Mouse (Mus musculus): ENCODE results near the gene Smad6. TPM values are rescaled to one million over a fixed set of nuclear protein-coding genes. Genes with fewer than 3 reads are reported as not detected.

Smad6 gene
- total RNA-seq, 1 experiment, result 8.7 TPM

DNA sequence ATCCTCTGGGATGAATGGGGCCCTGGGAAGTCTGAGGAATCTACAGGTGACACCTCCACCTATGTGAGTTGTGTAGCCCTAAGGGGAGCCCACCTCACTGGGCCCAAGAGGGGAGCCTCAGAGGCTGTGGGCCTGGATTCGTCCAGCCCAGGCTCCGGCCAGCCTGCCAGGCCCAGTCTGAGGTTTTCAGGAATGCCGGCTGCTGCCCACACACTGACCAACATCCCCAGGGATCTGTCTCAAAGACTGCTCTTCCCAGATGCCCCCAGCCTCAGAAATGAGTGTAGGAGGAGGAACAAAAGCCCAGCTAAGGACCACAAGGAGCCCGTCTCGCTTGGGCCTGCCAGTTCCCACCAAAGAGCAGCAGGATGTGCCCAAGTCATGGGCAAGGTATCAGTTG lies 45.9 kb upstream of the Smad6 start:
- H3K9me3 ChIP-seq (ENCODE audit: control insufficient read depth, insufficient read depth, low read depth, low read length), result no peaks in the 10 kb centered on the region
- no peak overlapping the region for H3K9ac ChIP-seq (ENCODE audit: insufficient read depth, low read depth, low read length, poor library complexity, severe bottlenecking)
- no peaks in the 10 kb centered on the region for H3K36me3 ChIP-seq (ENCODE audit: control insufficient read depth, insufficient read depth, low read length, poor library complexity, severe bottlenecking)
- no peak overlapping the region for H3K4me3 ChIP-seq (ENCODE audit: insufficient read depth in 1 of 2, low read depth in 1 of 2, low read length in 2 of 2, poor library complexity in 1 of 2, severe bottlenecking in 1 of 2)
- TF ChIP-seq ZC3H11A (IDR thresholded peaks at IDR 0.05; ENCODE audit: borderline replicate concordance, low read depth, low read length) (no peak), ZNF384 (IDR thresholded peaks at IDR 0.05; ENCODE audit: low read depth, low read length) (no peak), MAFK (IDR thresholded peaks at IDR 0.05; ENCODE audit: insufficient read depth, low read depth, low read length) (no peak), CHD2 (IDR thresholded peaks at IDR 0.05; ENCODE audit: low read depth, low read length) (no peak), HCFC1 (IDR thresholded peaks at IDR 0.05; ENCODE audit: borderline replicate concordance, insufficient read depth, low read length) (no peak)
- no peak overlapping the region for H3K27ac ChIP-seq (ENCODE audit: insufficient read depth, low read depth, low read length, poor library complexity, severe bottlenecking)
- DNase-seq (ENCODE audit: low read depth, low spot score), result no peak
- in situ Hi-C loops (cut with MboI; ENCODE audit: low sequenced_read_pairs in 2 of 2, unreplicated experiment in 2 of 2), result no loop called here
- no peaks in the 10 kb centered on the region for H3K4me1 ChIP-seq (ENCODE audit: control insufficient read depth in 2 of 2, insufficient read depth in 2 of 2, low read length in 2 of 2, poor library complexity in 1 of 2)

- Histone ChIP-seq H3K4me3 (ENCODE audit: insufficient read depth in 1 of 2, low read depth in 1 of 2, low read length in 2 of 2, poor library complexity in 1 of 2, severe bottlenecking in 1 of 2) (peak overlapping the region; percentile 57 to 58), H3K4me1 (ENCODE audit: control insufficient read depth in 2 of 2, insufficient read depth in 2 of 2, low read length in 2 of 2, poor library complexity in 1 of 2) (peaks cover 2 to 4% of the 10 kb centered on the region in 2 experiments; a peak in 1 of 4 replicates), H3K36me3 (ENCODE audit: control insufficient read depth, insufficient read depth, low read length, poor library complexity, severe bottlenecking) (no peaks in the 10 kb centered on the region), H3K9me3 (ENCODE audit: control insufficient read depth, insufficient read depth, low read depth, low read length) (no peaks in the 10 kb centered on the region), H3K27ac (ENCODE audit: insufficient read depth, low read depth, low read length, poor library complexity, severe bottlenecking) (no peak overlapping the region), H3K9ac (ENCODE audit: insufficient read depth, low read depth, low read length, poor library complexity, severe bottlenecking) (peak overlapping the region; percentile 62)
- no peak for TF ChIP-seq ZNF384 (IDR thresholded peaks at IDR 0.05; ENCODE audit: low read depth, low read length)
- no peak for TF ChIP-seq ZC3H11A (IDR thresholded peaks at IDR 0.05; ENCODE audit: borderline replicate concordance, low read depth, low read length)
- TF ChIP-seq MAFK (IDR thresholded peaks at IDR 0.05; ENCODE audit: insufficient read depth, low read depth, low read length), result no peak
- TF ChIP-seq CHD2 (IDR thresholded peaks at IDR 0.05; ENCODE audit: low read depth, low read length), result no peak
- no peak for TF ChIP-seq HCFC1 (IDR thresholded peaks at IDR 0.05; ENCODE audit: borderline replicate concordance, insufficient read depth, low read length)
- in situ Hi-C loops (cut with MboI; ENCODE audit: low sequenced_read_pairs in 2 of 2, unreplicated experiment in 2 of 2), result no loop called here
- DNase-seq (ENCODE audit: low read depth, low spot score), result no peak
These were observed 38.2 kb upstream of the Smad6 start for GRCm38 (mm10) chr9:64060033-64060539.

GRCm38 (mm10) chr9:64057903-64058650 lies 36.2 kb upstream of the Smad6 start:
- H3K4me3 ChIP-seq (ENCODE audit: insufficient read depth in 1 of 2, low read depth in 1 of 2, low read length in 2 of 2, poor library complexity in 1 of 2, severe bottlenecking in 1 of 2), result no peak overlapping the region
- peaks cover 2 to 10% of the 10 kb centered on the region in 2 experiments; a peak in 1 of 4 replicates for H3K4me1 ChIP-seq (ENCODE audit: control insufficient read depth in 2 of 2, insufficient read depth in 2 of 2, low read length in 2 of 2, poor library complexity in 1 of 2)
- no peak overlapping the region for H3K9ac ChIP-seq (ENCODE audit: insufficient read depth, low read depth, low read length, poor library complexity, severe bottlenecking)
- H3K36me3 ChIP-seq (ENCODE audit: control insufficient read depth, insufficient read depth, low read length, poor library complexity, severe bottlenecking), result no peaks in the 10 kb centered on the region
- no peak overlapping the region for H3K27ac ChIP-seq (ENCODE audit: insufficient read depth, low read depth, low read length, poor library complexity, severe bottlenecking)
- H3K9me3 ChIP-seq (ENCODE audit: control insufficient read depth, insufficient read depth, low read depth, low read length), result no peaks in the 10 kb centered on the region
- no peak for DNase-seq (ENCODE audit: low read depth, low spot score)
- TF ChIP-seq HCFC1 (IDR thresholded peaks at IDR 0.05; ENCODE audit: borderline replicate concordance, insufficient read depth, low read length) (no peak), ZC3H11A (IDR thresholded peaks at IDR 0.05; ENCODE audit: borderline replicate concordance, low read depth, low read length) (no peak), ZNF384 (IDR thresholded peaks at IDR 0.05; ENCODE audit: low read depth, low read length) (no peak), CHD2 (IDR thresholded peaks at IDR 0.05; ENCODE audit: low read depth, low read length) (no peak), MAFK (IDR thresholded peaks at IDR 0.05; ENCODE audit: insufficient read depth, low read depth, low read length) (no peak)
- in situ Hi-C loops (cut with MboI; ENCODE audit: low sequenced_read_pairs in 2 of 2, unreplicated experiment in 2 of 2), result no loop called here

- no peak for TF ChIP-seq ZC3H11A (IDR thresholded peaks at IDR 0.05; ENCODE audit: borderline replicate concordance, low read depth, low read length)
- no peak for TF ChIP-seq HCFC1 (IDR thresholded peaks at IDR 0.05; ENCODE audit: borderline replicate concordance, insufficient read depth, low read length)
- no peak for TF ChIP-seq CHD2 (IDR thresholded peaks at IDR 0.05; ENCODE audit: low read depth, low read length)
- TF ChIP-seq MAFK (IDR thresholded peaks at IDR 0.05; ENCODE audit: insufficient read depth, low read depth, low read length), result no peak
- no peak for TF ChIP-seq ZNF384 (IDR thresholded peaks at IDR 0.05; ENCODE audit: low read depth, low read length)
- Histone ChIP-seq H3K4me3 (ENCODE audit: insufficient read depth in 1 of 2, low read depth in 1 of 2, low read length in 2 of 2, poor library complexity in 1 of 2, severe bottlenecking in 1 of 2) (peak overlapping the region; percentile 5 to 47; a peak in 3 of 4 replicates), H3K27ac (ENCODE audit: insufficient read depth, low read depth, low read length, poor library complexity, severe bottlenecking) (no peak overlapping the region), H3K9me3 (ENCODE audit: control insufficient read depth, insufficient read depth, low read depth, low read length) (no peaks in the 10 kb centered on the region), H3K36me3 (ENCODE audit: control insufficient read depth, insufficient read depth, low read length, poor library complexity, severe bottlenecking) (no peaks in the 10 kb centered on the region), H3K4me1 (ENCODE audit: control insufficient read depth in 2 of 2, insufficient read depth in 2 of 2, low read length in 2 of 2, poor library complexity in 1 of 2) (peaks cover 6 to 19% of the 10 kb centered on the region in 2 experiments; a peak in 3 of 4 replicates), H3K9ac (ENCODE audit: insufficient read depth, low read depth, low read length, poor library complexity, severe bottlenecking) (no peak overlapping the region; the same call in 1 of the 2 replicates)
- in situ Hi-C loops (cut with MboI; ENCODE audit: low sequenced_read_pairs in 2 of 2, unreplicated experiment in 2 of 2), result no loop called here
- DNase-seq (ENCODE audit: low read depth, low spot score), result no peak
These were observed 33.3 kb upstream of the Smad6 start for GRCm38 (mm10) chr9:64055162-64055561.

All from ES-E14 (cell line).